Mouse (Mus musculus) left cerebral cortex, adult 9 months (tissue): Measurements from ENCODE around the gene Syngr1.
A peak's percentile ranks its signal among the peaks of the same experiment; 100 is the strongest.

ENCODE experiments used
- DNase-seq, 2 experiments: peaks; one replicate each; pipeline ENCODE4 v3.0.0; 2022; ENCODE audit warnings: low spot score in 2 of 2

Syngr1 gene

DNA sequence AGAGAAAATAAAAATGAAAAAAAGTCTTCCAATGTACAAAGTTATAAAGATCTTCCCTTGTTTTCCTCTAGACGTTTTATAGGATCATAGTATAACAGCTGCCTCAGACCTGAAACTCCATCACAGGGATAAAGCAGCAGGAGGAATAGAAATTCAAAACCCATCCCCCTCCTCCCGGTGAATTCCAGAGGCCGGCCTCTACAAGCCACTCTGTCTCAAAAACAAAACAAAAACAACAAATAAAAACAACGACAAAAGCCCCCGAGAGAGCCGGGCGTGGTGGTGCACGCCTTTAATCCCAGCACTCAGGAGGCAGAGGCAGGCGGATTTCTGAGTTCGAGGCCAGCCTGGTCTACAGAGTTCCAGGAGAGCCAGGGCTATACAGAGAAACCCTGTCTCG lies 979 bp upstream of the Syngr1 start:
- no peak for DNase-seq

DNA sequence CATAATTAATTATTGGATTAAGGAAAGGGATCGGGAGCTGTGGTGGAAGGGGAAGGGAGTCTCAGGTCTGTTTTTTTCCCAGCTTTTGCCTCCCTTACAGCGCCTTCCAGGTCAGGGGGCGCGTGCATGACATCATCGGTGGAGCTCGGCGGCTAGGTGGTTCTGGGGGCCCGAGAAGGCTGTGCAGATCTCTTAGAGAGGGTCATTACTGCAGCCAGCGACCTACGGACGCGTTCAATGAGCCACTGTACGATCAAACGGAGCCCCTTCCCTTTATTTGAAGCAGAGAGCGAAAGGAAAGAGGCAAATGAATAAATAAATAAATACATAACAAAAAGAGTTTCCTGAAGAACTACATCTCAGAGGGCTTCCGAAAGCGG lies 403 bp upstream of the Syngr1 start:
- DNase-seq, result no peak

DNA sequence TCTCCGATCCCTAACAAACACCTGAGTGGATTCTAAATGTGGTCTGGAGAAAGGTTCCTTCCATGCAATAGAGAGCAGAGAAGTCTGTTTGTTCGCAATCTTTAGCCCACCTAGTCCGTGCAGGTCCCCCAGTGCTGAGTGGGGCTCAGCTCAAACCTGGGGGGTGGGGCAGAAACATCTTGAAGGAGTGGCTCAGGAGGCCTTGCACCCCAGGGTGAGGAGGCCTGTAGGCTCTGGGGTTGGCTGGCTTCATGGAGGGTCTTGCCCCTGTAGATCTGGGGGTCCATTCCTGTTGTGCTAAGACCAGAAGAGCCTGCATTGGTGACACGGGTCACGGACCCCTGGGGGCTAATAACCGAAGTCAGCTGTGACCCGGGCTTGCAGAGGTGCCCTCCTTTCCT lies 907 bp downstream of the Syngr1 start:
- DNase-seq, result no peak

DNA sequence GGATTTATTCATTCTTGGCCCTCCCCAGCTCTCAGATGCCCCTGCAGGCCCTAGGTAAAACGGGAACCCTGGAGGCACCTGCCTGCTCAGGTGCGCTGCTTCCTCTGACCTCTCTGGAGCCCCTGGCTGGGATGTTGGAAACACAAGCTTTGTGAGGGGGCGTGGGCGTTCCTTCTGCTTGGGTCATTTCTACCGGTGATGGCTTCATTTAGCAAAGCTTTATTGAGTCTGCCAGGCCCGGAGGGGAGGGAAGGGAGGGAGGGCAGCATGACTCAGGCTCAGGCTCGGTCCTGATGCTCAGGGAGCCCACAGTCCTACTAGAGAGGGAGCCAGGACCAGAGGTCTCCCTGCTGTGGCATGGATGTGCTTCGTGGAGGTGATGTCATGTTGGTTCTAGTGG lies 1.5 kb downstream of the Syngr1 start:
- DNase-seq, result no peak

DNA sequence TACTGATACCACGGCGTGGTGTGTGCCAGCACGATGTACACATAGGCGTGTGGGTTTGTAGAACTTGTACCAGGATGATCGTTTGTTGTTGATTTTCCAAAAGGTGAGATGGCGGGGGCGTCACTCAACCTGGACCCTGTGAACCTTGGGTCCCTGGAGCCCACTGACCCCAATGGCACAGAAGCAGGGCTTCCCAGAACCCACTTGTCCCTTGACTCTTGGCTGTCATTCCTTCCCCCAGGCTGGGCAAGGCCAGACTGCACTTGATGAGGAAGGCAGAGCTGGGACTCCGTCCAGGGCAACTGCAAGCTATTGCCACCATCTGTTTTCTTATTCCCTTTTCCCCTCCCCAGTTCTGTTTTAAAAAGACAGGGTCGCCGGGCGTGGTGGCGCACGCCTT lies 3.1 kb downstream of the Syngr1 start:
- no peak for DNase-seq

DNA sequence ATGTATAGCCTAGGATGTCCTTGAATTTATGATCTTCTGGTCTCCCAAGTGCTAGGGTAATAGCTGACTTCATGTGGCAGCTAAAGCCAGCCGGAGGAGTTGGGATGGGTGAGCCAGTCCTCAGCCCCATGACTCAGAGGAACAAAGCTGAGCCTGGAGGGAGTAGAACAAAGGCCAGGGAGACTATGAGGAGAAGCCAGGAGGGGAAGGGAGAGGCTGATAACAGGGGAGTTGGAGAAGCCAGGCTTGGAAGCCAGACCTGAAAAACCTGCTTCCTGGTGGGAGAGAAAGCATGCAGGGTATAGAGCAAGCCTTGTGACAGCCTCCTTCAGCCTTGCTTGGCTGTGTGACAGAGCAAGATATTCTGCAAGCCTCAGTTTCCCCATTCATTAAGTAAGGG lies 4.5 kb downstream of the Syngr1 start:
- no peak for DNase-seq

DNA sequence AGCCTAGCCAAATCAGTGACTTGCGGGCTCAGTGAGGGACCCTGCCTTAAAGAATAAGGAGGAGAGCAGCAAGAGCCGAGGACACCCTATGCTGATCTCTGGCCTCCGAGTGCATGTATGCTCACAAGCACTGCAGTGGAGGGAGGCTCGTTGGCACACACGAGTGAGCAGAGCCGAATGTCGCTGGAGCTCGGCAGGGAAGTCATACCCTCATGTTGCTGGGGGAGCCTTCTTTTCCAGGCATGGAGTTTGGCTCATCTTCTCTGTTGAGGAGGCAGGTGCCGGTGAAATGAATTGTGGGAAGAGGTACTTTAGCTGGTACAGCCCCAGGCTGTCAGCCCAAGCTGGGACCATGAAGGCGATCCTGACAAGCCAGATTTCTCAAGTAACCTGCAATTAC lies 5.3 kb downstream of the Syngr1 start:
- no peak for DNase-seq

DNA sequence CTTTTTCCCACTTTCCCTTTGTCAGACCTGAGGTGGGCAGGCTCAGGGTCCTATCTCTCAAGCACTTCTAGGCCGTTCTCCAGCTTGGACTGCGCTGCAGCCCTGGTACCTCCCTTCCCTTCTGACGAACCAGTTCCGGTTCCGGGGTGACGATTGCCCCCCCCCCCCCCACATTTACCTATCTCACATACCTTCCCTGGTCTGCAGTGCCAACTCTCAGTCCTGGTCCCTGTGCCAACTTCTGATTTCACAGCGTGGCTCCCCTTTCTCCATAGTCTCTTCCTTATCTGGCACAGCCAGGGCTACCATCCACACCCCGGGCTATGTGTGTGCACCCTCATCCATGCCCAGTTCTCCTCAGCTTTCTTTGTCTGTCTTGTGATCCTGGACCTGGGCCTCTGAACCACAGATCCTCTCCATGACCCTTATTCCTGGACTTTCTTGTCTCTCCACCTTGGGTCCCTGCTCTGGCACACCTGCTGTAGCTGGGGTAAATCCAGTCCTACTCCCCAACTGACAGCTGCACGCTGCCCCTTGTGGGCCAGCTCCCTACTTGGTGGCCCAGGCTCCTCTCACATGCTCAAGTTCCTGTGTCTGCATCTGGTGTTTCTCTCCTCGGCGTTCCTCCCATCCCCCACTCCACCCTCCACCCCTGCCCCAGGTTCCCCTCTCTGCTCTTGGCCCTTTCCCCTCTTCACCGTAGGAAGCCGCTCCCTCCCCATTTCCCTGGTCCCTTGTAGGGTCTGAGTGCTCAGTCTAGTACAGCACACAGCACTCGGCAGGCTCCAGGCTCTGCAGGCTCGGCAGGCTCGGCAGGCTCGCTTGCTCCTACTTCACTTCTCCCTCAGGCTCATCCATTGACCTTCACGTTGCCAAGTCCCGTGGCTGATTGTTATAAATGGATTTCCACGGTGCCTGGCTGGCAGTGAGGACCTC lies 6.1 kb downstream of the Syngr1 start:
- no peak for DNase-seq

DNA sequence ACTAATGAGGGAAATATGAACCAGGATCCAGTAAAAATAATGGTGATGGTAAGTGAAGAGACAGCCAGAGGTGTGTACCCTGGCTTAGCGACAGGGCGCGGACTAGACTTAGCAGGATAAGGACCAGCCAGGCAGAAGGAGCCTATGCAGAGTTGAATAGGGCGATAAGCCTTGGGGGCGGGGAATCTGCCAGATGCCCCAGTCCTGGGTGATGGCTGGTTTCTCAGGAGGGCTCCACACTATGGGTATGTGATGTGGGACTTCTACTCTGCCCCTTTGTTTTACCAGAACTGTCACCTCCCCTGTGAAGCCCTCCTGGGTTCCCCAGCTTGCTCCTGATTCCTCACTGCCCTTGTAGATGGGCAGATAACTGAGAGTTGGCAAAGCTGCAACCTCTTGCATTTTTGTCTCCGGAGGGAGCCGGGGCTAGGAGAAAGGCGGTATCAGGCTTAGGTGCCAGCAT lies 6.9 kb downstream of the Syngr1 start:
- no peak for DNase-seq

DNA sequence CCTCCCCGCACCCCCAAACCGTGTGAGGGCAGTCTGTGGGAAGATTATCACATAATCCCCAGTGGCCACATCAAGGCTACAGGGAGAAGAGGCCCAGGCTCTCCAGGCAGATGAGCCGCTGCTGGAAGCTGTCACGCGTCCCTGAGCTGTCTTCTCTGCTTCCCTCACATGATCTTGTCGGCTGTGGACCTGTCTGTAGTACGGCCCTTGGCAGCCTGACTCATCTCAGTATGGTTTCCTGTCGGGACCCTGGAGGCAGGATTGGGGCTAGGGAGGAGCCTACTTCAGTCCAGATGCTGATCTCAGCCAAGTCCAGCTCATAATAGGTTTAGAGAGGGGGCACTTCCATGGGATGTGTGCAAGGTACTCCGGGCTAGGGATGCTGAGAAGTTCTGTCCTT lies 7.7 kb downstream of the Syngr1 start:
- DNase-seq, result no peak

DNA sequence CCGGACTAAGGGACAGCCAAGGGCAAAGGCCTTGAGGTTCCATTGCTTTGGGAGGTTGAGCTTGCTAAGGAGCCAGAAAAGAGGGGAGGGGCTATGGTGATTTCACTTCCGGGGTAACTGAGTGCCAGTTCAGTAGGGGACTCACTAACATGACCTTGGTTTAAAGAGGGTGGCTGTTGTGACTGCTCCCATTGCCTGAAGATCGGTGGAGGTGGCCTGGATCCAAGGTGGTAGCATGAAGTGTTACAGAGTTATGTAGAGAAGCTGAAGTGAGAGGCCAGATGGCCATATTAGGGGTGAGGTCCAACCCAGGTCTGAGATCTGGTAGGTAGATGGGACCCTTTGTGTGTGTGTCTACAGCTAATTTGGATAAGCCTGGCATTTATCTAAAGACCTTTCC lies 8.3 kb downstream of the Syngr1 start:
- no peak for DNase-seq

DNA sequence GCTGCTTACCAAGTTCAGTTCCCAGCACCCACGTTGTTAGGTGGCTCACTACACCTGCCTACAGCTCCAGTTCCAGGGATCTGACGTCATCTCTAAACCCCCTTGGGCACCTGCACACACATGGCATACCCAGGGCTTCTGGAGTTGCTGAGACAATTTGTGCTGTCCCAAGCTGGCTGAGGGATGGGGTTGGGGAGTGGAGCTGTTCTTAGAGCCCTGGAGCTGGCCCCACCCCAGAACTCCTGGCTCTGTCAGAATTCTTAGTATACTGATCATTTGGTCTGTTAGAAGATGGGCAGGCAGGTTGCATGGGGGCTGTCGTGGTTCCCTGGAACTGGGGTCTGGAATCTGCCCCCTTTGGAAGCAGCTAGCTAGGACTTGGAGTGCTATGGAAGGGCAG lies 9.1 kb downstream of the Syngr1 start:
- DNase-seq, result no peak

DNA sequence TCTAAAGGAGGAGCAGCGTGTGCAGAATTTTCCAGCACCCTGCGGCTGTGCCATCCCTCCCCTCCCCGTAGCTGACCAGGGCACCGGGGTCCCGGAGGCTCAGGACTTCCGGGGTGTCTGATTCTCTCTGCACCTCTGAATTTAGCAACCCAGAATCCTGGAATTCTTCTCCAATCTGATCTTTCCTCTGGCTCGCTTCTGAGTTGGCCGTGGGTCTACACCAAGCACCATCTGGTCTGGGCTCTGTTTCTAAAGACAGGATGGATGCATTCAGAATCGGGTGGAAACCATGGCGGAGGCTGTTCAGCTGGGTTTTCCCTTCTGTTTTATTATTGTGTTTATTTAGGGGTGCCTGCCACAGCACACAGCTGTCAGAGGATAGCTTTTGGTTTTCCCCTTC lies 9.7 kb downstream of the Syngr1 start:
- DNase-seq, result peak in 1 of 2 experiments; percentile 75

DNA sequence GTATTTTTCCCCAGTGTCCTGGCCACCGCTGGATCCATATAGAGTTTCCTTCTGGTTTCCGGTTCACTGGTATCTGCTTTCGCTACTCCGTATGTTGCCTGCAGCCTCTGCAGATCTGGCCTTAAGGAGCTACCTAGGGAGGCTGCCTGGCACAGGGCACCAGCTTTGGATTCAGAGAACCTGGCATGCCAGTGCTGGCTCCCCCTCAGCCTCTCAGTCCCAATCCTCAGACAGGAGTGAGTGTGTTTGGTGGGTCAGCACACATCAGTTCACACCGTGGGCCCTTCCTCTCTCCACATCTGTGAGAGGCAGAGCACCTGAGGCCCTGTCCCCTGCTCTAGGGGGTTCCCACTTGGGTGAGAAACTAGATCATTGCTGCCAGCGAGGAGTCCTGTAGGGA lies 10.4 kb downstream of the Syngr1 start:
- no peak for DNase-seq

DNA sequence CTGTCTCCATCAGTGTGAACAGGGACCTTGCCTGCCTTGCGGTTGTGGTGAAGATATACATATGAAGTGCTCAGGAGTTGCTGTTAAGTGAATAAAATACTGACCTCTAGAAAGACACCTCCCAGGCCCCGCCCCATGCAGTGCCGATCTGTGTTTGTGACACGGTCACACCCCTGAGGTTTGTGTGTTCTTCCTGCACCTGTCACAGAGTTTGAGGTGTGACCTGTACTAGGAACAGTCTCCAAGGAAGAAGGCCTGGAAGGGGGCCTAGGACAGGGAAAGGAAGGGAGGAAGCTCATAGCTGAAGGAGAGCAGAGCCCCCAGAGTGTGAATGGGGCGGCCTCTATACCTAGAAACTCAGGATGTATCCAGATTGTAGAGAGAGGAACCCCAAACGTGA lies 11.4 kb downstream of the Syngr1 start:
- no peak for DNase-seq

DNA sequence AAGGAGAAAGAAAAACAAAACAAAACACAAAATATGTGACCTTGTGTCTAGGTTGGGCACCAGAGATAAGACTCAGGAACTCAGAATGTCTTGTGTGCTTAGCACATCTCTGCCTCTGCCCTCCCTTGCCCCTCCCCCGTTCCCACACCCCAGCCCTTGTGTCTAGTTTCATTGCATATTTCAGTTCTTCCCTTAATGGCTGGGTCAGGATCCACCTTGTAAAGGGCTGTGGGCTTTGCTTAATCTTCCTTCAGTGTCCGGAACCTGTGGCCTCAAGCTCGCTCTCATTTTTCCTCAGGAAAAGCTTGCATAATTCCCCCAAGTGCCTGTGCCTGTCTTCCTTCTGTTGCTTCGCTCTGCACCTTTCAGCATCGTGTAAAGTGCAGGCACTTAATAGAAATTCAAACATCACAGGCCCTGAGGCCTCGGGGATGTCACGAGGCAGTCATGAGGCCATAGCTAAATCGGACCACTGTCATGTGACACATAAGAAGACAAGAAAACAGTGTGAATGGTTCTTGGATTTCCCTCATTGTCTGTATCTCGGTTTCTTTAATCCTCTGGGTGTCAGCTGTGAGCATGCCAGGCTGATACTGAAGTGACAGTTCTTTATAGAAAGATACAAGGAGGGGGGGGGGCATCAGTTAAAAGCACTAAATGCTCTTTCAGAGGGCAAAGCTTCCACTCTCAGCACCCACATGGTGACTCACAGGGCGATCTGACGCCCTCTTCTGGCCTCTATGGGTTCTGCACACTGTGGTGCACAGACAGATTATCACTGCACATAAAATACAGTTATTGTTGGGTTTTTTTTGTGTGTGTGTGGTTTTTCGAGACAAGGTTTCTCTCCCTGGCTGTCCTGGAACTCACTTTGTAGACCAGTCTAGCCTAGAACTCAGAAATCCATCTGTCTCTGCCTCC lies 14.6 kb downstream of the Syngr1 start:
- DNase-seq, result no peak

DNA sequence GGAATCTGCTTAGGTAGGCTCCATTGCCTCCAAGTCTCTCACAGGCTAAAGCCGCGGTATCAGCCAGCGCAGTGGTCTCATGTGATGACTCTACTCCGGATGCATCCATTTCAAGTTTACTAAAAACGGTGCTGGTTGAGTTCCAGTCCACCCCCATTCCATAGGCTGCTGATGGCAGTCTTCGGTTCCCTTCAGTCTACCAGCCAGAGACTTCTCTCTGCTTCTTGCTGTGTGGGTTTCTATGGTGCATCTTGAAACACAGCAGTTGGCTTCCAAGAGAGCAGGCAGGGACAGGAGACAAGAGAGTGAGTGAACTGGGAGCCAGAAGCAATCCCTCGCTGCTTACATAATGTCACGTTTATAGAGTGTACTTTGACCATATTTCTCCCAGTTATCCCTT lies 16.0 kb downstream of the Syngr1 start:
- DNase-seq, result no peak

DNA sequence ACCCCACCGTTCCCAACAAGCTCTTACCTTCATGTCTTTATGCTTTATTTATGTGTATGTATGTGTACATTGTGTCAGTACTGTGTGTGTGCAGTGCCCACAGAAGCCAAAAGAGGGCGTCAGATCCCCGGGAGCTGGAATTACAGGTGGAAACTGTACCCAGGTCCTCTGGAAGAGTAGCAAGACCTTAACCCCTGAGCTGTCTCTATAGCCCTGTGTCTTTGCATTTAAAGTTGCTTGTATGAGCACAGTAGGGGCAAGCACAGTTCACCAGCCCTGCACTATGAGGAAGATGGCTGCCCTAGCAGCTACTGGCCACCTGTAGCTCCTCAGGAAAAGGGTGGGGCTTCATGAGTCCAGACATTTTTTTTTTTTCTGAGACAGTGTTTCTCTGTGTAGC lies 16.4 kb downstream of the Syngr1 start:
- no peak for DNase-seq

DNA sequence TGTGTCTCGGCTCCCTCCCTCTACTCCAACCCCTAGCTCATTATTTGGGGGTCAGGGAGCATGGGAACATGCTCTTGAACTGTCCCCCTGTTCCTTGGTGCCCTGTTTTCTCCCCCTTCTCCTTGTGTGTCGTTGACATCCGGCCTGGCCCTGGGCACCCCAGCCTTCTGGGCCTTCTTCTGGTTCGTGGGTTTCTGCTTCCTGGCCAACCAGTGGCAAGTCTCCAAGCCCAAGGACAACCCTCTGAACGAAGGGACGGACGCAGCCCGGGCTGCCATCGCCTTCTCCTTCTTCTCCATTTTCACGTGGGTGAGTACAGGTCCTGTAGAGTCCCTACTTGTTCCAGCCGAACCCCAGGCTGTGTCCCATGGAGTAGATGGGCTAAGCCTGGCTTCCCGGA lies 20.3 kb downstream of the Syngr1 start:
- DNase-seq, result no peak

DNA sequence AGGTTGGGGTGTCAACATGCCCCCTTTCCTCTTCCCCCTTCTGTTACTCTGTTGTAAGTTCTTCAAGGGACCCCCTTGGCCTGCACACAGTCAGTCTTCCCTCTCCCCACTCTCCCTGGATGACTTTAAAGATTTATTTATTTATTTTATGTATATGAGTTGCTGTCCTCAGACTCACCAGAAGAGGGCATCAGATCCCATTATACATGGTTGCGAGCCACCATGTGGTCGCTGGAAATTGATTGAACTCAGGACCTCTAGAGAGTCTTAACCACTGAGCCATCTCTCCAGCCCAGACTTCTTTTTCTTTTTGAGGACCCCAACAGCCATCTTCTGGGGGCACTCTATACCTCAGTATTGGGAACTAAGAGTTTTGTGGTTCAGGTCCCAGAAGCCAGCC lies 21.4 kb downstream of the Syngr1 start:
- DNase-seq, result no peak

DNA sequence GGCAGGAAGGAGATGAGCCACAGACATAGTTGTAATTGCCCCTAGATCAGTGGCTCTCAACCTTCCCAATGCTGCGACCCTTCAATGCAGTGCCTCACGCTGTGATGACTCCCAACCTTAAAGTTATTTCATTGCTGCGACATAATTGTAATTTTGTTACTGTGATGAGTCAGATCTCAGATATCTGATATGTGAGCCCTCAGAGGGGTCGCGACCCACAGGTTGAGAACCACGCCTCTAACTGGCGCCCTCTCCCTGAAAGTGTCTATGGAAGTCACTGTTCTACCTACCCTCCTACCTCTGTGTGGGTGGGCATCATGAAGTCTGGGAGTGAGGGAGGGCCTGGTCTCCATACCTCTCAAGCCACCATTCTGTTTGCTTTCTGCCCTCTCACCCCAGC lies 23.3 kb downstream of the Syngr1 start:
- DNase-seq, result no peak

DNA sequence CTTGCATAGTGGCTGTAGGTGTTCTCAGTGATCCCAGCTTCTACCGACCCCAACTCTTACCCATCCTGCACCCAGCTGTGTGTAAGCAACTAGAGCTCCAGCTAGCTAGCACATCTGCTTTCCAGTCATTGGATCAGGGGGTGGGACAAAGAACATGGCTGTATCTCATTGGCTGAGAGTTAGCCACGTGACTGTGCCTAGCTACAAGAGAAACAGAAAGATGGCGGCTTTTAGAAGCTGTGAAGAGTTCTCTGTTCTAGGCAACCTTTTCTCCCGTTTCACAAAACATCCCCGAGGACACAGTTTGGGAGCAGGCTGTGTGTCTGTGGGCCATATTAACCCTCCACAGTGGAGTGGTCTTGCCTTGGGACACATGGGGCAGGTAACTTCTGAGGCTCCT lies 24.1 kb downstream of the Syngr1 start:
- no peak for DNase-seq
